Mouse (Mus musculus) heart, embryonic 11.5 days (tissue): ENCODE measurements at regions not wholly inside any gene's neighbourhood (a gene's known extent, or its start where the extent isn't known, plus 50 kb on each side); places are given as distances from the start of the nearest gene placed in this dataset.
A peak's percentile ranks its signal among the peaks of the same experiment; 100 is the strongest.
"Not testable (repeated sequence)": the region's sequence is repeated elsewhere in the genome, so short reads cannot be mapped to it uniquely, and the experiment has no call there.

Experiments
- ATAC-seq: fragments of 200-750 bp; cut with Nextera tagmentation; replicated peaks from 2 replicates; pipeline ENCODE4 v1.8.0; 2017; ENCODE audit warnings: moderate library complexity; ENCODE audit not compliant: insufficient number of reproducible peaks, low FRiP score, low TSS enrichment
- H3K27ac ChIP-seq: fragments of 300-500 bp; sonication (generic); 2 replicates; pipeline ENCODE4 v1.5.1; 2014; ENCODE audit warnings: mild to moderate bottlenecking, low read depth, low read length
- H3K27me3 ChIP-seq: fragments of 300-500 bp; sonication (generic); 2 replicates; pipeline ENCODE4 v1.6.1; 2014; ENCODE audit warnings: mild to moderate bottlenecking, low read length, mixed read lengths; ENCODE audit not compliant: control insufficient read depth, insufficient read depth
- H3K36me3 ChIP-seq: fragments of 300-500 bp; sonication (generic); 2 replicates; pipeline ENCODE4 v1.6.1; 2014; ENCODE audit warnings: mild to moderate bottlenecking, low read length, moderate library complexity, mixed read lengths; ENCODE audit not compliant: control insufficient read depth, insufficient read depth
- H3K4me1 ChIP-seq: fragments of 300-500 bp; sonication (generic); 2 replicates; pipeline ENCODE4 v1.6.1; 2014; ENCODE audit warnings: low read length; ENCODE audit not compliant: control insufficient read depth, insufficient read depth
- H3K4me2 ChIP-seq: fragments of 300-500 bp; sonication (generic); 2 replicates; pipeline ENCODE4 v1.6.1; 2014; ENCODE audit warnings: mild to moderate bottlenecking, moderate library complexity
- H3K4me3 ChIP-seq: fragments of 300-500 bp; sonication (generic); 2 replicates; pipeline ENCODE4 v1.5.1; 2014; ENCODE audit warnings: low read depth, low read length
- H3K9ac ChIP-seq: fragments of 300-500 bp; sonication (generic); 2 replicates; pipeline ENCODE4 v1.6.1; 2014; ENCODE audit warnings: mild to moderate bottlenecking, low read depth, low read length, moderate library complexity
- H3K9me3 ChIP-seq: fragments of 300-500 bp; sonication (generic); replicated peaks from 2 replicates; pipeline ENCODE4 v1.6.1; 2016; ENCODE audit warnings: low read length; ENCODE audit not compliant: control insufficient read depth
- WGBS: fragments of 180-500 bp; shearing (Covaris S2); extraction: QIAGEN DNeasy Blood & Tissue Kit; methylation state at CpG from one replicate; pipeline ENCODE4 v1.1.7; 2014; ENCODE audit not compliant: insufficient replicate concordance; 5-methylcytosine and 5-hydroxymethylcytosine counted together

- no peaks in the 10 kb centered on the region for H3K9me3 ChIP-seq
- no peak overlapping the region for H3K4me2 ChIP-seq
- H3K9ac ChIP-seq, result no peak overlapping the region
- no peak overlapping the region for H3K27ac ChIP-seq
- 61% methylated on average over 2 of the region's 2 CpGs for WGBS
- ATAC-seq, result no peak
- no peak overlapping the region for H3K4me3 ChIP-seq
- no peaks in the 10 kb centered on the region for H3K36me3 ChIP-seq
- H3K27me3 ChIP-seq, result no peaks in the 10 kb centered on the region
- H3K4me1 ChIP-seq, result no peaks in the 10 kb centered on the region
Measured at GRCm38 (mm10) chr3:11323101-11323500, 987.6 kb upstream of the Gm38303 start.

GRCm38 (mm10) chr3:11293001-11293400, 957.5 kb upstream of the Gm38303 start:
- ATAC-seq, result no peak
- Histone ChIP-seq H3K9ac (no peak overlapping the region), H3K9me3 (no peaks in the 10 kb centered on the region), H3K27me3 (no peaks in the 10 kb centered on the region), H3K4me1 (no peaks in the 10 kb centered on the region), H3K4me3 (no peak overlapping the region), H3K36me3 (no peaks in the 10 kb centered on the region), H3K27ac (no peak overlapping the region), H3K4me2 (no peak overlapping the region)
- WGBS, result 80% methylated on average over 3 of the region's 3 CpGs

GRCm38 (mm10) chr3:11261052-11261451, 925.6 kb upstream of the Gm38303 start:
- no peaks in the 10 kb centered on the region for H3K36me3 ChIP-seq
- H3K4me2 ChIP-seq, result no peak overlapping the region
- no peaks in the 10 kb centered on the region for H3K4me1 ChIP-seq
- no peaks in the 10 kb centered on the region for H3K9me3 ChIP-seq
- H3K27ac ChIP-seq, result no peak overlapping the region
- no peak overlapping the region for H3K4me3 ChIP-seq
- H3K27me3 ChIP-seq, result no peaks in the 10 kb centered on the region
- 72% methylated on average over 3 of the region's 3 CpGs for WGBS
- ATAC-seq, result no peak
- no peak overlapping the region for H3K9ac ChIP-seq

GRCm38 (mm10) chr3:11213996-11214395, 878.5 kb upstream of the Gm38303 start:
- no peak for ATAC-seq
- 79% methylated on average over 2 of the region's 2 CpGs for WGBS

GRCm38 (mm10) chr3:11212921-11213648, 877.6 kb upstream of the Gm38303 start:
- ATAC-seq, H3K27me3 ChIP-seq, H3K4me1 ChIP-seq, H3K9me3 ChIP-seq, H3K27ac ChIP-seq, H3K9ac ChIP-seq, H3K36me3 ChIP-seq: not testable (repeated sequence)
- peak overlapping the region; percentile 10; the same call in 1 of the 2 replicates for H3K4me3 ChIP-seq
- H3K4me2 ChIP-seq, result peak overlapping the region; percentile 35
- 33% methylated on average over 9 of the region's 9 CpGs for WGBS

More at GRCm38 (mm10) chr3:11213996-11214395, 878.5 kb upstream of the Gm38303 start:
- H3K4me2 ChIP-seq, result no peak overlapping the region
- no peak overlapping the region for H3K4me3 ChIP-seq
- no peak overlapping the region for H3K27ac ChIP-seq
- H3K9ac ChIP-seq, result no peak overlapping the region
- no peaks in the 10 kb centered on the region for H3K36me3 ChIP-seq
- no peaks in the 10 kb centered on the region for H3K27me3 ChIP-seq
- no peaks in the 10 kb centered on the region for H3K4me1 ChIP-seq
- no peaks in the 10 kb centered on the region for H3K9me3 ChIP-seq

- not testable (repeated sequence) for H3K4me1 ChIP-seq, H3K4me3 ChIP-seq, H3K9ac ChIP-seq, H3K36me3 ChIP-seq, H3K9me3 ChIP-seq, H3K27me3 ChIP-seq, ATAC-seq, H3K27ac ChIP-seq
- peak overlapping the region; percentile 35; the same call in 1 of the 2 replicates for H3K4me2 ChIP-seq
- 73% methylated on average over 4 of the region's 4 CpGs for WGBS
Measured at GRCm38 (mm10) chr3:11212290-11212912, 876.9 kb upstream of the Gm38303 start.

- not testable (repeated sequence) for H3K27ac ChIP-seq, H3K36me3 ChIP-seq, H3K4me1 ChIP-seq, H3K4me3 ChIP-seq, ATAC-seq, H3K27me3 ChIP-seq, H3K9me3 ChIP-seq, H3K4me2 ChIP-seq, H3K9ac ChIP-seq
- WGBS, result 70% methylated on average over 9 of the region's 10 CpGs
Measured at GRCm38 (mm10) chr3:11210920-11211811, 875.7 kb upstream of the Gm38303 start.

- H3K4me3 ChIP-seq, result no peak overlapping the region
- 61% methylated on average over 2 of the region's 2 CpGs for WGBS
Measured at GRCm38 (mm10) chr3:11174002-11174401, 838.5 kb upstream of the Gm38303 start.

More at GRCm38 (mm10) chr3:11174002-11174401, 838.5 kb upstream of the Gm38303 start:
- Histone ChIP-seq H3K4me2 (no peak overlapping the region), H3K9me3 (no peaks in the 10 kb centered on the region), H3K4me1 (no peaks in the 10 kb centered on the region), H3K27ac (no peak overlapping the region), H3K9ac (no peak overlapping the region), H3K36me3 (no peaks in the 10 kb centered on the region), H3K27me3 (no peaks in the 10 kb centered on the region)
- ATAC-seq, result peak; percentile 63; the same call in 1 of the 2 replicates
